Mouse (Mus musculus): ENCODE results near the gene Pald1. TPM values are rescaled to one million over a fixed set of nuclear protein-coding genes. Genes with fewer than 3 reads are reported as not detected.

Gene Pald1
- polyA plus RNA-seq, 1 experiment = 28.6 TPM

DNA sequence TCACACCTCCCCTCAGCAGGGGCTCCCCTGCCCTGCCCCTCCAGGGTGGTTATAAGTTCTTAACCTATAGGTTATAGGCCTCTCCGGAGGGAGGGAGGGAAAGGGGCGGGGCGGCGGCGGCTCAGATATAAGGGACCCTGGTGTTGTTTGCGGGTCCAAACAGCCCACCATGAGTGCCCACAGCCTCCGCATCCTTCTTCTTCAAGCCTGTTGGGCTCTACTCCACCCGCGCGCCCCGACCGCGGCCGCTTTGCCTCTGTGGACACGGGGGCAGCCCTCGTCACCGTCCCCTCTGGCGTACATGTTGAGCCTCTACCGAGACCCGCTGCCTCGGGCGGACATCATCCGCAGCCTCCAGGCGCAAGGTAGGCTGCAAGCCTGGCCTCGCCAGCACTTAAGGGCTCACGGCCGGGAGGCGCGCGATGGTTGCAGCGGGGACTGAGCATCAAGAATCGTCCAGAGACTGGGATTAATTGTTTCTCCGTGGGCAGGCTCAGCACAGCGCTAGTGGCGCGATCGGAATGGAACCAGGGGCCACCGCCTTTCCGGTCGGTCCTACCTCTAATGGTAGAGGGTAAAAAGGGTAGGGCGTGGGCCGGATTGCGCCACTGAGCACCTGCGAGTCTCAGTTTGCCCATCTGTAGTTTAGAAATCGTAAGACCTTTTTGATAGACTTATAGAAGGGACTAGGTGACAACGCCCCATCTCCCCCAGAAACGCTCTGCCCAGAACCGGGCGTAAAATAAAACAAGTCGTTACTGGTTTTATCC lies 35.0 kb upstream of the Pald1 start:
- TF ChIP-seq POLR2A (IDR thresholded peaks at IDR 0.05; ENCODE audit: borderline replicate concordance, extremely low read depth, insufficient read depth, insufficient read length, poor library complexity, severe bottlenecking) (no peak), CTCF (IDR thresholded peaks at IDR 0.05; ENCODE audit: borderline replicate concordance, extremely low read depth, insufficient read depth, insufficient read length) (no peak)
- peak; percentile 47 for DNase-seq (ENCODE audit: low read depth)

DNA sequence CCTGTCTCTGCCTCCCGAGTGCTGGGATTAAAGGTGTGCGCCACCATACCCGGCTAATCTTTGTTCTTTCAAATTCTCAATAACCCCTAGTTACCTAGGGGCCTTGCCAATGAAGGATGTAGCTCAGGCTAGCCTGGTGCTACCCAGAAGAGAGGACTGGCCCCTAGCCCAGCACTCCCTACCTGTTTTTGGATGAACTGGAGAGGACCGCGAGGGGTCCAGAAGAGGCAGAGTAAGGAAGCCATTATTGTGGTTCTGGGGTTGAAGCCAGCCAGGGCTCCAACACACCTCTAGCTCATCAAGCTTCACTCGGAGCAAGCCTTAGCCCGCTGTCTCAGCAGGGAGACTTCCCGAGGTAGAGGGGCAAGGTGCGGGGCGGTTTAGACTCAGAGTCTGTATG lies 34.3 kb upstream of the Pald1 start, which contains the start of gene Nodal:
TSS of gene Nodal (plus strand) at position 301 of the 400 bp plus-strand sequence.
- TF ChIP-seq CTCF (IDR thresholded peaks at IDR 0.05; ENCODE audit: borderline replicate concordance, extremely low read depth, insufficient read depth, insufficient read length) (no peak), POLR2A (IDR thresholded peaks at IDR 0.05; ENCODE audit: borderline replicate concordance, extremely low read depth, insufficient read depth, insufficient read length, poor library complexity, severe bottlenecking) (no peak)
- no peak for DNase-seq (ENCODE audit: low read depth)

DNA sequence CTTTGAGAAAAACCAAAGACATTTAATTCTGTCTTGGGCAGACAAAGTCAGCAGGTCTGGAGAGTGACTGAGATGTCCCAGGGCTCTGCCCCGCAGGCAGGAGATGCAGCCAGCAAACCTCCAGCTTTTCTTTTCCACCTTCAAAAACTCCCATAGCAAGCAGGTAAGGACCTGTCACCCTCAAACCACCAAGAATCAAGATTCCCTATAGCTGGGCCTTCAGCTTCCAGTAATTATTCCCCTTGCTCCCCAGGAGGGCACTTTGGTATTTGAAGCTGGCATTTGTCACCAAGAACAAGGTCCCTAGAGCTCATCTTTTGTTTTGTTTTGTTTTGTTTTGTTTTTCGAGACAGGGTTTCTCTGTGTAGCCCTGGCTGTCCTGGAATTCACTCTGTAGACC lies 33.7 kb upstream of the Pald1 start:
- TF ChIP-seq POLR2A (IDR thresholded peaks at IDR 0.05; ENCODE audit: borderline replicate concordance, extremely low read depth, insufficient read depth, insufficient read length, poor library complexity, severe bottlenecking) (no peak), CTCF (IDR thresholded peaks at IDR 0.05; ENCODE audit: borderline replicate concordance, extremely low read depth, insufficient read depth, insufficient read length) (no peak)

DNA sequence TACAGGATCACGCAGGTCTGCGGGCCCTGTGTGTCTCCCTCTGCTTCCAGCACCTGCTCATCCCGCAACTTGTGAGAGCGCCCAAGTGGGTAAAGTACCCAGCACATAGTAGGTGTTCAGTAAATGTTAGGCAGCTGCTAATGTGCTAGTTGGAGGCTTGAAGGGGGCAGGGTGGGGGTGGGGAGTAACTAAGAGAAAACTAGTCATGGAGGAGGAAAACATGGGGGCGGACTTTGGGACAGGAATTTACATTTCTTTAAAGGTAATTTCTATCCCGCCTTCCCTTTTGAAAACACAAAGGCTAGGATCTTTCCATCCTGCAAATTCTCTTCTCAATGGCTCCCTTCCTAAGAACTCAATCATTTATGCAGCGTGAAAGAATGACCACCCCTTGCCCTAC lies 33.2 kb upstream of the Pald1 start:
- no peak for TF ChIP-seq CTCF (IDR thresholded peaks at IDR 0.05; ENCODE audit: borderline replicate concordance, extremely low read depth, insufficient read depth, insufficient read length)
- no peak for TF ChIP-seq POLR2A (IDR thresholded peaks at IDR 0.05; ENCODE audit: borderline replicate concordance, extremely low read depth, insufficient read depth, insufficient read length, poor library complexity, severe bottlenecking)
- DNase-seq (ENCODE audit: low read depth) = no peak

More for the DNA sequence above, 33.7 kb upstream of the Pald1 start:
- no peak for DNase-seq (ENCODE audit: low read depth)

DNA sequence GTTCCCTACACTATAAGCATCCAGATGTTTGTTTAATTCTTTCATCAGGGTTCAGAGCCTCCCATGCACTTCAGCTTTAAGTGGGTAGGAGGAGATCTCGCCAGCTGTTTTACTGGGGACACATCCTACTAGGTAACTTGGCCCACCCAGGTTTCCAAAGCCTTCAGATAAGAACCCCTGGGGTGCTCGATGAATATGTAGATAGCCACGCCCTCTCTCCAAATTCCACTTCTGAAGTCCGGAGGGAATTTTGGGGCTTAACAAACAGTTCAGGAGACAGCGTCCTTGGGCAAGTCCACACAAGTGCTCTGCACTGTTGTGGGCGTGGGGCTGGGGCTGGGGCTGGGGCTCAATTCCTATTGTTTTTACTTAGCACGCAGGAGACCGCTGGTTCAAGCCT lies 32.6 kb upstream of the Pald1 start:
- TF ChIP-seq CTCF (IDR thresholded peaks at IDR 0.05; ENCODE audit: borderline replicate concordance, extremely low read depth, insufficient read depth, insufficient read length) (no peak), POLR2A (IDR thresholded peaks at IDR 0.05; ENCODE audit: borderline replicate concordance, extremely low read depth, insufficient read depth, insufficient read length, poor library complexity, severe bottlenecking) (no peak)
- no peak for DNase-seq (ENCODE audit: low read depth)

DNA sequence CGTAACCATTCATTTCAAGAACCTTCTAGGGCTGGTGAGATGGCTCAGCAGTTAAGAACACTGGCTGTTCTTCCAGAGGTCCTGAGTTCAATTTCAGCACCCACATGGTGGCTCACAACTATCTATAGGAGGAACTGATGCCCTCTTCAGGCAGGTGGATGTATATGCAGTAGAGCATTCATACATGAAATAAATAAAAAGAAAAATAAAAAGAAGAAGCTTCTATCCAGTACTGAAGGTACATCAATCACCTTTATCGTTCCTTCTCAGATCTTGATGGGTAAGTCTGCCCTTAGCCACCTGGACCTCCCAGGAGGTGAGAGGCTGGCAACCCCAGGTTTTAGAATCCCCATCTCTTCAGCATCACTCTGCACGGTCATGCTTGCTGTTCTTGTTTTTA lies 31.9 kb upstream of the Pald1 start:
- TF ChIP-seq POLR2A (IDR thresholded peaks at IDR 0.05; ENCODE audit: borderline replicate concordance, extremely low read depth, insufficient read depth, insufficient read length, poor library complexity, severe bottlenecking) = no peak
- no peak for TF ChIP-seq CTCF (IDR thresholded peaks at IDR 0.05; ENCODE audit: borderline replicate concordance, extremely low read depth, insufficient read depth, insufficient read length)
- no peak for DNase-seq (ENCODE audit: low read depth)

DNA sequence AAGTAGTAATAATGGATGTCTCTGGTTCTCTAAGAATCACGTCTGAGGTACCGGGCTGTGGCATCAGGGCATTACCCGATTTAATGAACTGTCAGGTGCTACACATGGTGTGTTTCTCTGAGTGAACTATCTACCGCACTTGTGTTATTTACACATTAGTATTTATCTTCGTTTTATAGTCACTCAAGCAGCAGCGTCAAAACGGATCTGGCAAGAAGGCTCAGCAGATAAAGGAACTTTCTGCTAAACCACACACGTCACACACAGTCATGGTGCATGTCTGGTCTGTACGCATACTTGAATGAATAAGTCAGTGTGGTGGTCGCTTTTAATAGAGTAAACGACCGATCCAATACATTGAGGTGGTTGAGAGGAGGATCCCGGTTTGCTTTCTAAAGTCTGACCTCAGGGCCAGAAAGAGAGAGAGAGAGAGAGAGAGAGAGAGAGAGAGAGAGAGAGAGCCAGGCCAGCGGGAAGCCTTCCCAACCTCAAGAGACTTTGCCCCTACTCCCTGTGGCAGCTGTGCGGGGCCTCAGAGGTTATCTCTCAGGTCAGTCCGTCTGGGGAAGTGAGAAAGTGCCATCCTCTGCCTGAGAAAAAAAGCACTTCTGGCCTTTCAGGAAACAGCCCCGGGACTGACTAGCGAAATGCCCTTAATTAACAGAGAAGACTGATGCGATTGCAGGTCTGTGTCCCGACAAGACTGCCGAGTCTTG lies 29.7 kb upstream of the Pald1 start:
- TF ChIP-seq POLR2A (IDR thresholded peaks at IDR 0.05; ENCODE audit: borderline replicate concordance, extremely low read depth, insufficient read depth, insufficient read length, poor library complexity, severe bottlenecking) (no peak), CTCF (IDR thresholded peaks at IDR 0.05; ENCODE audit: borderline replicate concordance, extremely low read depth, insufficient read depth, insufficient read length) (no peak)
- DNase-seq (ENCODE audit: low read depth) = no peak

DNA sequence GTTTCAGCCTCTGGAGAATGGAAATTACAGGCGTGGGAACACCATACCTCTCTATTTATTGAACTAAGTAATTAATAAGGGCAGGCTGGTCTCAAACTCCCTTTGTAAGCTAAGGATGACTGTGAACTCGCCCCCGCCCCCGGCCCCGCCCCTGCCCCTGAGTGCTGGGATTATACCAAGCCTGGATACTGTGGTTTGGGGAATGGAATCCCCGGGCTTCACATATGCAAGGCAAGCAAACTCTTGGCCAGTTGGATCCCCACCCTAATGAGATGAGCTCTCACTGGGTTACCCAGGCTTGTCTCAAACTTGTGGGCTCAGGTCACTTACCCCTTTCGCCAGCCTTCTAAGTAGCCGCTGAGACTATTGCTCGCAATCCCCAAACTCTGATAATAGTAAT lies 26.9 kb upstream of the Pald1 start:
- DNase-seq (ENCODE audit: low read depth) = no peak
- TF ChIP-seq CTCF (IDR thresholded peaks at IDR 0.05; ENCODE audit: borderline replicate concordance, extremely low read depth, insufficient read depth, insufficient read length) = no peak
- TF ChIP-seq POLR2A (IDR thresholded peaks at IDR 0.05; ENCODE audit: borderline replicate concordance, extremely low read depth, insufficient read depth, insufficient read length, poor library complexity, severe bottlenecking) = no peak

DNA sequence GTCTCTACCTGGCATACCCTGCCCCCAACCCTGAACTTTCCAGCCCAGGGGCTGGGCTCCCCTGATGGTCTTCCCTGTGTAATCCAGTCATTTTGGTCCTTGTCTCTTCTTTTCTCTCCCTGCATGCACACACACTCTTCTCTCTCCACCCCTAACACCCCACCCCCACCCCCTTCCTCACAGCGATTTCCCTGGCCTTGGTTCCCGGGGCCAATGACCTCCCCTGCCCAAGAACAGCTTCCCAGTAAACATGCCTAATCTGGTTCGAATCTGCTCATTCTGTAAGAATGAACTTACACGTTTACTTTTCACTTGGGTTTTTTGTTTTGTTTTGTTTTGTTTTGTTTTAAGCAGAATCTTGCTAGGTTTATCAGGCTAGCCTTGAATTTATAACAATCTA lies 26.4 kb upstream of the Pald1 start:
- TF ChIP-seq CTCF (IDR thresholded peaks at IDR 0.05; ENCODE audit: borderline replicate concordance, extremely low read depth, insufficient read depth, insufficient read length) = no peak
- no peak for TF ChIP-seq POLR2A (IDR thresholded peaks at IDR 0.05; ENCODE audit: borderline replicate concordance, extremely low read depth, insufficient read depth, insufficient read length, poor library complexity, severe bottlenecking)
- DNase-seq (ENCODE audit: low read depth) = no peak

DNA sequence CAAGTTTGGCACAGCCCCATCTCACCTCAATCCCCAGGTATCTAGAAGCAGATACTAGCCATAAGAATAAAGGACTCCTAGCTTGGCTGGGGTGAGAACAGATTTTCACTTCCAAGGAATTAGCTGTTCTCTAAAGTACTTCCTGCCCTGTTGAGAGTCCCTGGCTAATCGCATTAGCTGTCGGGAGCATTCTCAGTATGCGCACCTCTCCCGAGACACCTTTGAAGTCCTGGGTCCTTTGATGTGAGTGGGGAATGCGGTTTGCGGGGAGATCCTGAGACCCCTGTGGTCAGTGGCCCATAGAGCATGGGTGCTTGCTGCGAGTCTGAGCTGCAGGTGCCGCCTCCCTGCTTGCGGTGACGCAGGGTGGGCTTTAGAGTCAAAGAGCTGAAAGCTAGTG lies 22.6 kb upstream of the Pald1 start:
- DNase-seq (ENCODE audit: low read depth) = no peak
- TF ChIP-seq POLR2A (IDR thresholded peaks at IDR 0.05; ENCODE audit: borderline replicate concordance, extremely low read depth, insufficient read depth, insufficient read length, poor library complexity, severe bottlenecking) = no peak
- no peak for TF ChIP-seq CTCF (IDR thresholded peaks at IDR 0.05; ENCODE audit: borderline replicate concordance, extremely low read depth, insufficient read depth, insufficient read length)

DNA sequence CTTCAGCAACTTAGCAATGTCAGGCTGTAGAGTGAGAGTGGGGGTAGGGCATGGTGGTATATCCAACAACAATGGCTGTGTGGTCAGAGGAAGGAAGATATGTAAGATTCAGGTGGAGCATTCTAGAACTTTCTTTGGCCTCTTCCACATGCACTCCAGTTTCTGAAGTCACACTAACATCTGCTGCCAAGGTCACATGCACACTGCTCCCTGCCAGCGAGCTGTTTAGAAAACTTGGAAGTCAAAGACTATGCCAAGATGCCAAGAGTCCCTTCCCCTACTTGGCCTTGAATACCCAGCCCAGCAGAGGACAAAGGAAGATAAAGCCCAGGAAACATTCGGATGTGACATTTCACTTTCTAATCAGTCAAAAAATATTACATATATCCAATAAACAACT lies 19.6 kb upstream of the Pald1 start:
- TF ChIP-seq POLR2A (IDR thresholded peaks at IDR 0.05; ENCODE audit: borderline replicate concordance, extremely low read depth, insufficient read depth, insufficient read length, poor library complexity, severe bottlenecking) = no peak
- TF ChIP-seq CTCF (IDR thresholded peaks at IDR 0.05; ENCODE audit: borderline replicate concordance, extremely low read depth, insufficient read depth, insufficient read length) = no peak
- DNase-seq (ENCODE audit: low read depth) = no peak

DNA sequence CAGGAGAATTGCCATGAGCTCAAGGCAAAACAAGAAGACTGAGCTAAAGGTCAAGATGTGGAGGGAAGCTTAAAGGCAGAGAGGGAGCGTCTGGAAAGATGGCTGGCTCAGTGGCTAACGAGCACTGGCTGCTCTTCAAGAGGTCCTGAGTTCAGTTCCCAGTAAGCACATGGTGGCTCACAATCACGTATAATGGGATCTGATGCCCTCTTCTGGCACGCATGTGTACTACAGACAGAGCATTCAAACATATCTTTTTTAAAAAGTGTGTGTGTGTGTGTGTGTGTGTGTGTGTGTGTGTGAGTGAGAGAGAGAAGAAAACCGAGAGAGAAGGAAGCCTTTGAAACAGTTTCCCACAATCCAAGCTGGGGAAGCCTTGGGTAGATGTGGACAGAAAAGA lies 19.1 kb upstream of the Pald1 start:
- no peak for DNase-seq (ENCODE audit: low read depth)
- TF ChIP-seq CTCF (IDR thresholded peaks at IDR 0.05; ENCODE audit: borderline replicate concordance, extremely low read depth, insufficient read depth, insufficient read length) = peak; percentile 19; the same call in 1 of the 2 replicates
- no peak for TF ChIP-seq POLR2A (IDR thresholded peaks at IDR 0.05; ENCODE audit: borderline replicate concordance, extremely low read depth, insufficient read depth, insufficient read length, poor library complexity, severe bottlenecking)

All from brain, embryonic 14.5 days (tissue).